Mouse (Mus musculus) gastrocnemius, postnatal 36 days (tissue): ENCODE data around the gene Zfp942. TPM values are rescaled to one million over a fixed set of nuclear protein-coding genes. Genes with fewer than 3 reads are reported as not detected.
"Not testable (repeated sequence)": the region's sequence is repeated elsewhere in the genome, so short reads cannot be mapped to it uniquely, and the experiment has no call there.

Experiments
- DNase-seq, 2 experiments: peaks; one replicate each; pipeline ENCODE4 v3.0.0; 2022
- intact Hi-C: fragments of 180-260 bp; cut with DNase I; formaldehyde crosslinking; loops from one replicate; pipeline ENCODE4 v1.15.1; 2025
- long read RNA-seq, 2 experiments: library from polyadenylated mRNA; stranded (forward); transcript quantifications; one replicate each; pipeline ENCODE4 v2.0.0; 2021
- total RNA-seq, 2 experiments: library from RNA; stranded (reverse); gene quantifications; 2 replicates each; pipeline ENCODE4 v1.2.3; 2021

The Zfp942 gene
- total RNA-seq = 1 to 10 TPM; 5.1 to 6.0 TPM
- long read RNA-seq, experiment 1, partial matches to known transcripts = 0 of 3 reads
- long read RNA-seq, experiment 1, other reads (novel, unspliced or antisense) = 3 of 3 reads
- long read RNA-seq, experiment 2, partial matches to known transcripts = 1 of 6 reads
- long read RNA-seq, experiment 2, other reads (novel, unspliced or antisense) = 3 of 6 reads

DNA sequence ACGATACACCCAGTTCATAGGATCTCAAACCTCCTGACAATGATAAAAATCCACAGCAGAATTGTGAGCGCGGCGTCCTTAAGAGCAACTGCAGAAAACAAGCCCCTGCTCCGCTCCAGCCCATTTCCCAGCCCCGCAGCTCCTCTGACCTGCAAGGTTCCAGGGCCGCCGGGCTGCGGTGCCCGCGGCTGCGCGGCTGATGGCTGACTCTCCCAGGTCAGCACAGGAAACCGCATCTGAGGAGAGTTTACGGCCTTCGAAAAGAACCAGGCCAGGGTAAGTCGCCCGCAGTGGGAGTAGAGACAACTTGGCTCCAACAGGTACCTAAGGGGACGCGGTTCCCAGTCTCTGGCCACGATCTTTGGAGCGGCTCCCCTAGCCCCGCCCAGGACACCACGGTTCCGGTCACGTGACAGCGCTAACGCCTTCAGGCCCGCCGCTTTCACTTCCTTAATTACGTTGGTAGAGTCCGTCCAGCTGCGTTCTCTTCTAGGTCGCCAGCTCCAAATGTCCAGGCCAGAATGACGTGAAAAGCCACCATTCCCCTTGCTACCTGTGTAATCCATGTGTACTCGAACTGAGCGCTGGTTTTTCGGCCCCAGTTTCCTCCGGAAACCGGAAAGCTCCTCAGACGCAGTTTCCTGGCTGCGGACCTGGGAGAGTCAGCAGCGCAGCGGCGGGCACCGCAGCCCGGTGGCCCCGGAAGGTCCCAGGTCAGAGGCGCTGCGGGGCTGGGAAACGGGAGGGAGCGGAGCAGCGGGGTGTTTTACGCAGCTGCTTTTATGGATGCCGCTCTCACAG is at the start of gene Zfp942, which contains the start of gene Zfp943:
Gene Zfp942 (minus strand): TSS at position 358 of the 801 bp plus-strand sequence.
Gene Zfp943 (plus strand): TSS at position 446 of the 801 bp plus-strand sequence.
- intact Hi-C loops = not testable (repeated sequence)
- peak; percentile 44 to 73 for DNase-seq

DNA sequence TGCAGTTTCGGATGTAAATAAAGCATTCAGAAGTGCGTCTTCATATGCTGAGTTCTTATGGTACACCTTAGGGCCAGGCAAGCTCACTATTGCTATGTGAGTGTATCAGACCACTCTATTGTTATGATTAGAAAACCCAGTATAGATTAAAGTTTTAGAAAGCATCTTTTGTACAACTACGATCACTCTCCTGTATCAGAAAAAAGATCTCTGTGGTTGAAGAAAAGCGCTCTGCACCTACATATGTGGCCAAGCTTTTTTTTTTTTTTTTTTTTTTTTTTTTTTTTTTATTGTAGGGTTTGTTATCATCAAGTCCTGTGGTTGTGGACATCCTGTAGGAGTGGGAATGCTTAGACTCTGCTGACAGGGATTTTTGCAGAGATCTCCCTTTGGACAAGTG is 1.0 kb upstream of the Zfp942 start:
- intact Hi-C loops = no loop called here
- no peak for DNase-seq

DNA sequence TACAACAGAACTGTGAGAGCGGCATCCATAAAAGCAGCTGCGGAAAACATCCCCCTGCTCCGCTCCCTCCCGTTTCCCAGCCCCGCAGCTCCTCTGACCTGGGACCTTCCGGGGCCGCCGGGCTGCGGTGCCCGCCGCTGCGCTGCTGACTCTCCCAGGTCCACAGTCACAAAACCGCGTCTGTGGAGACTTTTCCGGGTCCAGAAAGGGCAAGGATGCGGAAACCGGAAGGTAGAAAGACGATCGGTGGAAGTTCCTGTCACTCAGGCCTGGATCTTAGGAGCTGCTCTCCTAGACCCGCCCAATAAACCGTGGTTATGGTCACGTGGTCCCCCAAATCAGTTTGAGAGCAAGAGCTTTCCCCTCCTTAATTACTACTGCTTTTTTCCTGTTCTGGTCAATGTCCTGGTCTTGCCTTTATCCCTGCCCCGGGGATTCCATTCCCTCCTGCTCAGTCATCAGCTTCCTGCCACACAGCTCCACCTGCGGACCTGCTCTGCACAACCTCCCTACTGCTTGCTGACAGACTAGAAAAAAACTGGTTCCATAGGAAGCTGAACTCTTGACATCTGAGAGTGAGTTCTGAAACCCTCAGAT is 52.7 kb downstream of the Zfp942 start, which contains the start of gene Zfp995:
Gene Zfp995 (minus strand): TSS at position 471 of the 597 bp plus-strand sequence.
- intact Hi-C loops = not testable (repeated sequence)
- DNase-seq = peak; percentile 21 to 48

DNA sequence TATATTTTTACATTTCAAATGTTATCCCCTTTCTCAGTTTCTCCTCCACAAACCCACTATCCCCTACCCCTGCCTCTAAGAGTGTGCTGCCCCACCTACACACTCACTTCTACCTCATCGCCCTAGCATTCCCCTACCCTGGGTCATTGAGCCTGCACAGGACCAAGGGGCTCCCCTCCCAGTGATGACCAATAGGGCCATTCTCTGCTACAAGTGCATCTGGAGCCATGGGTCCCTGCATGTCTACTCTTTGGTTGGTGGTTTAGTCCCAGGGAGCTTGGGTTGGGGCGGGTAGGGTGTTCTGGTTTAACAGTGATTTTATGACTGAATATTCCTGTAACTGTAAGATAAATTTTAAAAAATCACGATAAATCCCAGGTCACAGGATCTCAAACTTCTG is 53.2 kb downstream of the Zfp942 start:
- DNase-seq = no peak
- intact Hi-C loops = no loop called here

Other genes with a start within 250 kb of the Zfp942 start
- gene Zfp229, start 231.7 kb downstream of the Zfp942 start, total RNA-seq = 1 to 10 TPM; 3.4 to 5.7 TPM
- gene Zfp820, start 116.7 kb downstream of the Zfp942 start, total RNA-seq = under 1 TPM; 0.35 to 0.46 TPM
- gene Zfp995, start 52.5 kb downstream of the Zfp942 start, total RNA-seq = 1 to 10 TPM in 1 of 2 experiments, under 1 TPM in 1; 0.87 to 1.0 TPM
- gene Zfp943, start 88 bp upstream of the Zfp942 start, total RNA-seq = 10 to 100 TPM; 15.3 to 20.8 TPM
- gene Zfp947, start 203.7 kb upstream of the Zfp942 start, total RNA-seq = under 1 TPM; 0.42 to 0.82 TPM